Mouse (Mus musculus): ENCODE measurements around the gene Spats2l.
A peak's percentile ranks its signal among the peaks of the same experiment; 100 is the strongest.

Gene Spats2l

GRCm38 (mm10) chr1:57889803-57890202 is 115.8 kb downstream of the Spats2l start:
- peak; percentile 62 for ATAC-seq (ENCODE audit: low TSS enrichment)

- 0 out of 2 replicates have a peak, but pooled peaks have one; percentile 29 for ATAC-seq (ENCODE audit: low TSS enrichment)
Observed at GRCm38 (mm10) chr1:57890259-57890902, 116.4 kb downstream of the Spats2l start.

GRCm38 (mm10) chr1:57890903-57891267 is 116.9 kb downstream of the Spats2l start:
- no peak for ATAC-seq (ENCODE audit: low TSS enrichment)

GRCm38 (mm10) chr1:57901494-57901893 is 127.5 kb downstream of the Spats2l start:
- ATAC-seq (ENCODE audit: low TSS enrichment), result no peak

- ATAC-seq (ENCODE audit: low TSS enrichment), result peak; percentile 63
Observed at GRCm38 (mm10) chr1:57903793-57904192, 129.8 kb downstream of the Spats2l start.

GRCm38 (mm10) chr1:57905912-57906311 is 131.9 kb downstream of the Spats2l start:
- no peak for ATAC-seq (ENCODE audit: low TSS enrichment)

GRCm38 (mm10) chr1:57906312-57906711 is 132.3 kb downstream of the Spats2l start:
- no peak for ATAC-seq (ENCODE audit: low TSS enrichment)

- no peak for ATAC-seq (ENCODE audit: low TSS enrichment)
Observed at GRCm38 (mm10) chr1:57911561-57911960, 137.6 kb downstream of the Spats2l start.

GRCm38 (mm10) chr1:57917342-57917741 is 143.4 kb downstream of the Spats2l start:
- no peak for ATAC-seq (ENCODE audit: low TSS enrichment)

GRCm38 (mm10) chr1:57918567-57918966 is 144.6 kb downstream of the Spats2l start:
- ATAC-seq (ENCODE audit: low TSS enrichment), result no peak

GRCm38 (mm10) chr1:57934287-57934686 is 160.3 kb downstream of the Spats2l start:
- ATAC-seq (ENCODE audit: low TSS enrichment), result peak; percentile 61; the same call in 1 of the 2 replicates

- ATAC-seq (ENCODE audit: low TSS enrichment), result 0 out of 2 replicates have a peak, but pooled peaks have one; percentile 64
Observed at GRCm38 (mm10) chr1:57940691-57941090, 166.7 kb downstream of the Spats2l start.

GRCm38 (mm10) chr1:57941095-57941494 is 167.1 kb downstream of the Spats2l start:
- no peak for ATAC-seq (ENCODE audit: low TSS enrichment)

- no peak for ATAC-seq (ENCODE audit: low TSS enrichment)
Observed at GRCm38 (mm10) chr1:57941734-57942133, 167.8 kb downstream of the Spats2l start.

- ATAC-seq (ENCODE audit: low TSS enrichment), result no peak
Observed at GRCm38 (mm10) chr1:57942215-57942614, 168.3 kb downstream of the Spats2l start.

- ATAC-seq (ENCODE audit: low TSS enrichment), result no peak
Observed at GRCm38 (mm10) chr1:57947552-57948347, 173.8 kb downstream of the Spats2l start.

- peak; percentile 67; the same call in 1 of the 2 replicates for ATAC-seq (ENCODE audit: low TSS enrichment)
Observed at GRCm38 (mm10) chr1:57949195-57949594, 175.2 kb downstream of the Spats2l start.

- ATAC-seq (ENCODE audit: low TSS enrichment), result no peak
Observed at GRCm38 (mm10) chr1:57949716-57950115, 175.8 kb downstream of the Spats2l start.

- ATAC-seq (ENCODE audit: low TSS enrichment), result no peak
Observed at GRCm38 (mm10) chr1:57952509-57952908, 178.5 kb downstream of the Spats2l start.

GRCm38 (mm10) chr1:57953586-57954375 is 179.8 kb downstream of the Spats2l start:
- no peak for ATAC-seq (ENCODE audit: low TSS enrichment)

- no peak for ATAC-seq (ENCODE audit: low TSS enrichment)
Observed at GRCm38 (mm10) chr1:57954376-57954765, 180.4 kb downstream of the Spats2l start.

- no peak for ATAC-seq (ENCODE audit: low TSS enrichment)
Observed at GRCm38 (mm10) chr1:57955774-57956173, 181.8 kb downstream of the Spats2l start.
